Mouse (Mus musculus): ENCODE results near the gene Cpxm2. TPM values are rescaled to one million over a fixed set of nuclear protein-coding genes. Genes with fewer than 3 reads are reported as not detected.

Gene Cpxm2
- polyA plus RNA-seq, 1 experiment from 2014 or later, result 0.12 TPM

- Histone ChIP-seq H3K9me3 (replicated peaks) (no peaks in the 10 kb centered on the region), H3K4me2 (no peak overlapping the region), H3K4me3 (no peak overlapping the region), H3K27ac (no peak overlapping the region), H3K4me1 (no peaks in the 10 kb centered on the region), H3K9ac (no peak overlapping the region), H3K27me3 (replicated peaks) (no peaks in the 10 kb centered on the region), H3K36me3 (no peaks in the 10 kb centered on the region)
- 70% methylated on average over 7 of the region's 7 CpGs for WGBS (ENCODE audit: insufficient replicate concordance)
- no peak for ATAC-seq
These were observed 31.3 kb downstream of the Cpxm2 start for GRCm38 (mm10) chr7:132123211-132123610.

GRCm38 (mm10) chr7:132119817-132120216, 34.7 kb downstream of the Cpxm2 start:
- Histone ChIP-seq H3K9me3 (replicated peaks) (no peaks in the 10 kb centered on the region), H3K4me1 (no peaks in the 10 kb centered on the region), H3K27ac (no peak overlapping the region), H3K4me2 (no peak overlapping the region), H3K9ac (no peak overlapping the region), H3K4me3 (no peak overlapping the region), H3K27me3 (replicated peaks) (no peaks in the 10 kb centered on the region), H3K36me3 (no peaks in the 10 kb centered on the region)
- 75% methylated on average over 4 of the region's 4 CpGs for WGBS (ENCODE audit: insufficient replicate concordance)
- ATAC-seq, result no peak

GRCm38 (mm10) chr7:132111770-132112169, 42.8 kb downstream of the Cpxm2 start:
- no peak overlapping the region for H3K4me3 ChIP-seq
- H3K9ac ChIP-seq, result no peak overlapping the region
- no peaks in the 10 kb centered on the region for H3K4me1 ChIP-seq
- H3K4me2 ChIP-seq, result no peak overlapping the region
- 55% methylated on average over 5 of the region's 5 CpGs for WGBS (ENCODE audit: insufficient replicate concordance)
- H3K36me3 ChIP-seq, result no peaks in the 10 kb centered on the region
- ATAC-seq, result no peak
- no peaks in the 10 kb centered on the region for H3K9me3 ChIP-seq (replicated peaks)
- H3K27ac ChIP-seq, result no peak overlapping the region
- no peaks in the 10 kb centered on the region for H3K27me3 ChIP-seq (replicated peaks)

- ATAC-seq, result no peak
- Histone ChIP-seq H3K27me3 (replicated peaks) (no peaks in the 10 kb centered on the region), H3K9me3 (replicated peaks) (no peaks in the 10 kb centered on the region), H3K36me3 (no peaks in the 10 kb centered on the region), H3K4me1 (no peaks in the 10 kb centered on the region), H3K27ac (no peak overlapping the region), H3K4me2 (no peak overlapping the region), H3K4me3 (no peak overlapping the region), H3K9ac (no peak overlapping the region)
- 69% methylated on average over 3 of the region's 3 CpGs for WGBS (ENCODE audit: insufficient replicate concordance)
These were observed 44.2 kb downstream of the Cpxm2 start for GRCm38 (mm10) chr7:132110308-132110707.

- 56% methylated on average over 4 of the region's 4 CpGs for WGBS (ENCODE audit: insufficient replicate concordance)
These were observed 47.6 kb downstream of the Cpxm2 start for GRCm38 (mm10) chr7:132106891-132107290.

GRCm38 (mm10) chr7:132105326-132105725, 49.2 kb downstream of the Cpxm2 start:
- no peaks in the 10 kb centered on the region for H3K36me3 ChIP-seq
- no peak overlapping the region for H3K4me2 ChIP-seq
- no peak overlapping the region for H3K27ac ChIP-seq
- no peaks in the 10 kb centered on the region for H3K27me3 ChIP-seq (replicated peaks)
- H3K9ac ChIP-seq, result no peak overlapping the region
- no peaks in the 10 kb centered on the region for H3K9me3 ChIP-seq (replicated peaks)
- 59% methylated on average over 4 of the region's 4 CpGs for whole genome bisulfite sequencing (ENCODE audit: insufficient replicate concordance)
- H3K4me1 ChIP-seq, result no peaks in the 10 kb centered on the region
- no peak for ATAC-seq
- no peak overlapping the region for H3K4me3 ChIP-seq

More at GRCm38 (mm10) chr7:132106891-132107290, 47.6 kb downstream of the Cpxm2 start:
- Histone ChIP-seq H3K4me2 (no peak overlapping the region), H3K4me3 (no peak overlapping the region), H3K36me3 (no peaks in the 10 kb centered on the region), H3K9ac (no peak overlapping the region), H3K27ac (no peak overlapping the region), H3K27me3 (replicated peaks) (no peaks in the 10 kb centered on the region), H3K4me1 (no peaks in the 10 kb centered on the region), H3K9me3 (replicated peaks) (no peaks in the 10 kb centered on the region)
- ATAC-seq, result no peak

- 51% methylated on average over 4 of the region's 4 CpGs for WGBS (ENCODE audit: insufficient replicate concordance)
- H3K4me1 ChIP-seq, result no peaks in the 10 kb centered on the region
- ATAC-seq, result no peak
- no peak overlapping the region for H3K4me3 ChIP-seq
- no peaks in the 10 kb centered on the region for H3K9me3 ChIP-seq (replicated peaks)
- no peak overlapping the region for H3K27ac ChIP-seq
- no peaks in the 10 kb centered on the region for H3K36me3 ChIP-seq
- no peak overlapping the region for H3K9ac ChIP-seq
- H3K4me2 ChIP-seq, result no peak overlapping the region
- no peaks in the 10 kb centered on the region for H3K27me3 ChIP-seq (replicated peaks)
These were observed 56.1 kb downstream of the Cpxm2 start for GRCm38 (mm10) chr7:132098441-132098840.

- ATAC-seq, result no peak
- WGBS (ENCODE audit: insufficient replicate concordance), result 53% methylated on average over 7 of the region's 7 CpGs
- Histone ChIP-seq H3K4me3 (no peak overlapping the region), H3K27ac (no peak overlapping the region), H3K36me3 (no peaks in the 10 kb centered on the region), H3K27me3 (replicated peaks) (no peaks in the 10 kb centered on the region), H3K4me2 (no peak overlapping the region), H3K9ac (no peak overlapping the region), H3K4me1 (no peaks in the 10 kb centered on the region), H3K9me3 (replicated peaks) (no peaks in the 10 kb centered on the region)
These were observed 59.9 kb downstream of the Cpxm2 start for GRCm38 (mm10) chr7:132094666-132095065.

GRCm38 (mm10) chr7:132091551-132091950, 63.0 kb downstream of the Cpxm2 start:
- Histone ChIP-seq H3K36me3 (no peaks in the 10 kb centered on the region), H3K9me3 (replicated peaks) (no peaks in the 10 kb centered on the region), H3K4me3 (no peak overlapping the region), H3K4me2 (no peak overlapping the region), H3K27me3 (replicated peaks) (no peaks in the 10 kb centered on the region), H3K27ac (no peak overlapping the region), H3K4me1 (no peaks in the 10 kb centered on the region), H3K9ac (no peak overlapping the region)
- ATAC-seq, result no peak
- WGBS (ENCODE audit: insufficient replicate concordance), result 69% methylated on average over 7 of the region's 7 CpGs

GRCm38 (mm10) chr7:132088606-132089005, 65.9 kb downstream of the Cpxm2 start:
- 53% methylated on average over 6 of the region's 6 CpGs for WGBS (ENCODE audit: insufficient replicate concordance)
- no peaks in the 10 kb centered on the region for H3K27me3 ChIP-seq (replicated peaks)
- no peak overlapping the region for H3K4me2 ChIP-seq
- no peaks in the 10 kb centered on the region for H3K9me3 ChIP-seq (replicated peaks)
- H3K9ac ChIP-seq, result no peak overlapping the region
- no peak overlapping the region for H3K27ac ChIP-seq
- H3K36me3 ChIP-seq, result no peaks in the 10 kb centered on the region
- H3K4me1 ChIP-seq, result no peaks in the 10 kb centered on the region
- ATAC-seq, result no peak
- no peak overlapping the region for H3K4me3 ChIP-seq

- Histone ChIP-seq H3K4me3 (no peak overlapping the region), H3K9me3 (replicated peaks) (no peaks in the 10 kb centered on the region), H3K4me2 (no peak overlapping the region), H3K27me3 (replicated peaks) (no peaks in the 10 kb centered on the region), H3K27ac (no peak overlapping the region), H3K36me3 (no peaks in the 10 kb centered on the region), H3K4me1 (no peaks in the 10 kb centered on the region), H3K9ac (no peak overlapping the region)
- 44% methylated on average over 4 of the region's 4 CpGs for WGBS (ENCODE audit: insufficient replicate concordance)
- no peak for ATAC-seq
These were observed 66.4 kb downstream of the Cpxm2 start for GRCm38 (mm10) chr7:132088181-132088580.

- Histone ChIP-seq H3K36me3 (no peaks in the 10 kb centered on the region), H3K9me3 (replicated peaks) (no peaks in the 10 kb centered on the region), H3K27ac (no peak overlapping the region), H3K27me3 (replicated peaks) (no peaks in the 10 kb centered on the region; the same call in 1 of the 2 replicates), H3K4me1 (no peaks in the 10 kb centered on the region), H3K4me3 (no peak overlapping the region), H3K9ac (no peak overlapping the region), H3K4me2 (no peak overlapping the region)
- 42% methylated on average over 1 of the region's 1 CpGs for WGBS (ENCODE audit: insufficient replicate concordance)
- no peak for ATAC-seq
These were observed 78.7 kb downstream of the Cpxm2 start for GRCm38 (mm10) chr7:132075825-132076224.

GRCm38 (mm10) chr7:132074503-132074902, 80.0 kb downstream of the Cpxm2 start:
- H3K27me3 ChIP-seq (replicated peaks), result no peaks in the 10 kb centered on the region; the same call in 1 of the 2 replicates
- no peak overlapping the region for H3K9ac ChIP-seq
- H3K36me3 ChIP-seq, result no peaks in the 10 kb centered on the region
- no peak for ATAC-seq
- no peaks in the 10 kb centered on the region for H3K4me1 ChIP-seq
- 50% methylated on average over 3 of the region's 3 CpGs for WGBS (ENCODE audit: insufficient replicate concordance)
- no peak overlapping the region for H3K4me3 ChIP-seq
- no peak overlapping the region for H3K27ac ChIP-seq
- no peaks in the 10 kb centered on the region for H3K9me3 ChIP-seq (replicated peaks)
- no peak overlapping the region for H3K4me2 ChIP-seq
